Mouse (Mus musculus) heart, embryonic 11.5 days (tissue): ENCODE measurements around the gene Ednrb. TPM values are rescaled to one million over a fixed set of nuclear protein-coding genes. Genes with fewer than 3 reads are reported as not detected.

Source experiments
- ATAC-seq: fragments of 200-750 bp; cut with Nextera tagmentation; replicated peaks from 2 replicates; pipeline ENCODE4 v1.8.0; 2017; ENCODE audit warnings: moderate library complexity; ENCODE audit not compliant: insufficient number of reproducible peaks, low FRiP score, low TSS enrichment
- H3K27ac ChIP-seq: fragments of 300-500 bp; sonication (generic); 2 replicates; pipeline ENCODE4 v1.5.1; 2014; ENCODE audit warnings: mild to moderate bottlenecking, low read depth, low read length
- H3K27me3 ChIP-seq: fragments of 300-500 bp; sonication (generic); 2 replicates; pipeline ENCODE4 v1.6.1; 2014; ENCODE audit warnings: mild to moderate bottlenecking, low read length, mixed read lengths; ENCODE audit not compliant: control insufficient read depth, insufficient read depth
- H3K36me3 ChIP-seq: fragments of 300-500 bp; sonication (generic); 2 replicates; pipeline ENCODE4 v1.6.1; 2014; ENCODE audit warnings: mild to moderate bottlenecking, low read length, moderate library complexity, mixed read lengths; ENCODE audit not compliant: control insufficient read depth, insufficient read depth
- H3K4me1 ChIP-seq: fragments of 300-500 bp; sonication (generic); 2 replicates; pipeline ENCODE4 v1.6.1; 2014; ENCODE audit warnings: low read length; ENCODE audit not compliant: control insufficient read depth, insufficient read depth
- H3K4me2 ChIP-seq: fragments of 300-500 bp; sonication (generic); 2 replicates; pipeline ENCODE4 v1.6.1; 2014; ENCODE audit warnings: mild to moderate bottlenecking, moderate library complexity
- H3K4me3 ChIP-seq: fragments of 300-500 bp; sonication (generic); 2 replicates; pipeline ENCODE4 v1.5.1; 2014; ENCODE audit warnings: low read depth, low read length
- H3K9ac ChIP-seq: fragments of 300-500 bp; sonication (generic); 2 replicates; pipeline ENCODE4 v1.6.1; 2014; ENCODE audit warnings: mild to moderate bottlenecking, low read depth, low read length, moderate library complexity
- H3K9me3 ChIP-seq: fragments of 300-500 bp; sonication (generic); replicated peaks from 2 replicates; pipeline ENCODE4 v1.6.1; 2016; ENCODE audit warnings: low read length; ENCODE audit not compliant: control insufficient read depth
- WGBS: fragments of 180-500 bp; shearing (Covaris S2); extraction: QIAGEN DNeasy Blood & Tissue Kit; methylation state at CpG from one replicate; pipeline ENCODE4 v1.1.7; 2014; ENCODE audit not compliant: insufficient replicate concordance; 5-methylcytosine and 5-hydroxymethylcytosine counted together
- polyA plus RNA-seq: library from polyadenylated mRNA; unstranded; fragments of >200 nt; fragmentation: Nextera tagmentation; extraction: Ambion mirVana; gene quantifications from 2 replicates; pipeline ENCODE4 v1.2.1, GENCODE M21; 2014

Gene Ednrb
- polyA plus RNA-seq, 1 experiment from 2014 or later: 96.5 TPM

GRCm38 (mm10) chr14:103834147-103834546, 10.1 kb downstream of the Ednrb start:
- no peak for ATAC-seq
- Histone ChIP-seq H3K9me3 (no peaks in the 10 kb centered on the region), H3K4me1 (no peaks in the 10 kb centered on the region; the same call in 1 of the 2 replicates), H3K4me2 (no peak overlapping the region), H3K27me3 (no peaks in the 10 kb centered on the region), H3K9ac (no peak overlapping the region), H3K4me3 (no peak overlapping the region), H3K27ac (peak overlapping the region; percentile 46; the same call in 1 of the 2 replicates), H3K36me3 (no peaks in the 10 kb centered on the region)
- WGBS: 53% methylated on average over 3 of the region's 3 CpGs

GRCm38 (mm10) chr14:103832472-103832871, 11.7 kb downstream of the Ednrb start:
- Histone ChIP-seq H3K27ac (0 out of 2 replicates have a peak overlapping the region, but pooled peaks have one; percentile 29), H3K9me3 (no peaks in the 10 kb centered on the region), H3K4me1 (no peaks in the 10 kb centered on the region; the same call in 1 of the 2 replicates), H3K9ac (no peak overlapping the region), H3K36me3 (no peaks in the 10 kb centered on the region), H3K4me2 (no peak overlapping the region), H3K27me3 (no peaks in the 10 kb centered on the region), H3K4me3 (no peak overlapping the region)
- 44% methylated on average over 4 of the region's 4 CpGs for WGBS
- no peak; the same call in 1 of the 2 replicates for ATAC-seq

GRCm38 (mm10) chr14:103831007-103831406, 13.2 kb downstream of the Ednrb start:
- H3K27ac ChIP-seq: no peak overlapping the region
- H3K27me3 ChIP-seq: no peaks in the 10 kb centered on the region
- ATAC-seq: no peak
- H3K9me3 ChIP-seq: no peaks in the 10 kb centered on the region
- H3K4me1 ChIP-seq: no peaks in the 10 kb centered on the region; the same call in 1 of the 2 replicates
- H3K4me2 ChIP-seq: no peak overlapping the region
- no peak overlapping the region for H3K9ac ChIP-seq
- no peaks in the 10 kb centered on the region for H3K36me3 ChIP-seq
- no peak overlapping the region for H3K4me3 ChIP-seq
- 78% methylated on average over 5 of the region's 5 CpGs for WGBS

- 86% methylated on average over 9 of the region's 9 CpGs for WGBS
- no peak for ATAC-seq
These were observed 17.9 kb downstream of the Ednrb start for GRCm38 (mm10) chr14:103826343-103826742.

GRCm38 (mm10) chr14:103825934-103826333, 18.3 kb downstream of the Ednrb start:
- Histone ChIP-seq H3K4me3 (no peak overlapping the region), H3K4me2 (no peak overlapping the region), H3K36me3 (no peaks in the 10 kb centered on the region), H3K27me3 (no peaks in the 10 kb centered on the region), H3K9ac (no peak overlapping the region), H3K4me1 (no peaks in the 10 kb centered on the region), H3K27ac (no peak overlapping the region), H3K9me3 (no peaks in the 10 kb centered on the region)
- ATAC-seq: no peak
- 86% methylated on average over 5 of the region's 5 CpGs for WGBS

More at GRCm38 (mm10) chr14:103826343-103826742, 17.9 kb downstream of the Ednrb start:
- Histone ChIP-seq H3K4me3 (no peak overlapping the region), H3K4me1 (no peaks in the 10 kb centered on the region), H3K9ac (no peak overlapping the region), H3K9me3 (no peaks in the 10 kb centered on the region), H3K4me2 (no peak overlapping the region), H3K36me3 (no peaks in the 10 kb centered on the region), H3K27me3 (no peaks in the 10 kb centered on the region), H3K27ac (no peak overlapping the region)

GRCm38 (mm10) chr14:103823501-103823900, 20.7 kb downstream of the Ednrb start:
- no peak for ATAC-seq
- no peaks in the 10 kb centered on the region for H3K9me3 ChIP-seq
- no peak overlapping the region for H3K4me3 ChIP-seq
- no peak overlapping the region for H3K9ac ChIP-seq
- no peaks in the 10 kb centered on the region for H3K4me1 ChIP-seq
- 76% methylated on average over 7 of the region's 7 CpGs for WGBS
- no peak overlapping the region for H3K27ac ChIP-seq
- no peak overlapping the region for H3K4me2 ChIP-seq
- H3K27me3 ChIP-seq: no peaks in the 10 kb centered on the region
- H3K36me3 ChIP-seq: no peaks in the 10 kb centered on the region

GRCm38 (mm10) chr14:103822590-103822989, 21.6 kb downstream of the Ednrb start:
- WGBS: 68% methylated on average over 1 of the region's 1 CpGs
- Histone ChIP-seq H3K36me3 (no peaks in the 10 kb centered on the region), H3K9ac (no peak overlapping the region), H3K4me3 (no peak overlapping the region), H3K4me2 (no peak overlapping the region), H3K4me1 (no peaks in the 10 kb centered on the region), H3K27me3 (no peaks in the 10 kb centered on the region), H3K9me3 (no peaks in the 10 kb centered on the region), H3K27ac (no peak overlapping the region)
- ATAC-seq: no peak

GRCm38 (mm10) chr14:103816637-103817308, 27.4 kb downstream of the Ednrb start:
- H3K27me3 ChIP-seq: no peaks in the 10 kb centered on the region
- no peaks in the 10 kb centered on the region for H3K36me3 ChIP-seq
- no peak for ATAC-seq
- no peak overlapping the region; the same call in 1 of the 2 replicates for H3K27ac ChIP-seq
- H3K4me1 ChIP-seq: no peaks in the 10 kb centered on the region
- H3K4me2 ChIP-seq: no peak overlapping the region
- 66% methylated on average over 25 of the region's 25 CpGs for WGBS
- H3K9me3 ChIP-seq: no peaks in the 10 kb centered on the region
- H3K4me3 ChIP-seq: no peak overlapping the region
- no peak overlapping the region for H3K9ac ChIP-seq

GRCm38 (mm10) chr14:103815542-103815941, 28.7 kb downstream of the Ednrb start:
- no peak overlapping the region for H3K9ac ChIP-seq
- ATAC-seq: no peak
- no peak overlapping the region for H3K4me3 ChIP-seq
- no peaks in the 10 kb centered on the region for H3K36me3 ChIP-seq
- no peaks in the 10 kb centered on the region for H3K4me1 ChIP-seq
- no peak overlapping the region for H3K27ac ChIP-seq
- H3K9me3 ChIP-seq: no peaks in the 10 kb centered on the region
- H3K27me3 ChIP-seq: no peaks in the 10 kb centered on the region
- 62% methylated on average over 16 of the region's 16 CpGs for WGBS
- no peak overlapping the region for H3K4me2 ChIP-seq
